Mouse (Mus musculus) limb, embryonic 11.5 days (tissue): ENCODE measurements around the gene Pde9a. TPM values are rescaled to one million over a fixed set of nuclear protein-coding genes. Genes with fewer than 3 reads are reported as not detected.
"Not testable (repeated sequence)": the region's sequence is repeated elsewhere in the genome, so short reads cannot be mapped to it uniquely, and the experiment has no call there.

Experiments used
- ATAC-seq: fragments of 200-750 bp; cut with Nextera tagmentation; 2 replicates; pipeline ENCODE4 v1.8.0; 2017; ENCODE audit warnings: low read depth; ENCODE audit not compliant: insufficient number of reproducible peaks, low FRiP score, low TSS enrichment
- DNase-seq: peaks from one replicate; pipeline ENCODE4 v3.0.0-alpha.2; 2015; ENCODE audit warnings: low spot score
- H3K27ac ChIP-seq: fragments of 300-500 bp; sonication (generic); replicated peaks from 2 replicates; pipeline ENCODE4 v1.5.1; 2014; ENCODE audit warnings: low read depth, mild to moderate bottlenecking, low read length
- H3K27me3 ChIP-seq: fragments of 300-500 bp; sonication (generic); 2 replicates; pipeline ENCODE4 v1.6.1; 2014; ENCODE audit warnings: mild to moderate bottlenecking, low read length, mixed read lengths; ENCODE audit not compliant: control insufficient read depth, insufficient read depth
- H3K36me3 ChIP-seq: fragments of 300-500 bp; sonication (generic); 2 replicates; pipeline ENCODE4 v1.6.1; 2014; ENCODE audit warnings: mild to moderate bottlenecking, low read length, moderate library complexity, mixed read lengths; ENCODE audit not compliant: control insufficient read depth, insufficient read depth
- H3K4me1 ChIP-seq: fragments of 300-500 bp; sonication (generic); 2 replicates; pipeline ENCODE4 v1.6.1; 2014; ENCODE audit warnings: low read length, mixed read lengths; ENCODE audit not compliant: control insufficient read depth, insufficient read depth
- H3K4me2 ChIP-seq: fragments of 300-500 bp; sonication (generic); 2 replicates; pipeline ENCODE4 v1.6.1; 2014; ENCODE audit warnings: low read depth, mild to moderate bottlenecking, moderate library complexity; ENCODE audit not compliant: severe bottlenecking
- H3K4me3 ChIP-seq: fragments of 300-500 bp; sonication (generic); 2 replicates; pipeline ENCODE4 v1.5.1; 2014; ENCODE audit warnings: low read depth, low read length
- H3K9ac ChIP-seq: fragments of 300-500 bp; sonication (generic); 2 replicates; pipeline ENCODE4 v1.6.1; 2014; ENCODE audit warnings: mild to moderate bottlenecking, low read length
- H3K9me3 ChIP-seq: fragments of 300-500 bp; sonication (generic); 2 replicates; pipeline ENCODE4 v1.6.1; 2016; ENCODE audit warnings: low read length; ENCODE audit not compliant: control insufficient read depth
- WGBS: fragments of 180-500 bp; shearing (Covaris S2); extraction: QIAGEN DNeasy Blood & Tissue Kit; methylation state at CpG from one replicate; pipeline ENCODE4 v1.1.7; 2014; 5-methylcytosine and 5-hydroxymethylcytosine counted together
- polyA plus RNA-seq: library from polyadenylated mRNA; unstranded; fragments of >200 nt; fragmentation: Nextera tagmentation; extraction: Ambion mirVana; gene quantifications from 2 replicates; pipeline ENCODE4 v1.2.1, GENCODE M21; 2014

The Pde9a gene
- polyA plus RNA-seq, 1 experiment from 2014 or later, result 31.2 TPM

GRCm38 (mm10) chr17:31353255-31353654 lies 32.8 kb upstream of the Pde9a start:
- WGBS, result 89% methylated on average over 2 of the region's 2 CpGs
- ATAC-seq, result no peak
- no peaks in the 10 kb centered on the region for H3K9me3 ChIP-seq
- H3K27me3 ChIP-seq, result no peaks in the 10 kb centered on the region
- H3K9ac ChIP-seq, result no peak overlapping the region
- H3K36me3 ChIP-seq, result no peaks in the 10 kb centered on the region
- no peak overlapping the region for H3K27ac ChIP-seq
- no peak overlapping the region for H3K4me2 ChIP-seq
- no peaks in the 10 kb centered on the region for H3K4me1 ChIP-seq
- H3K4me3 ChIP-seq, result no peak overlapping the region
- no peak for DNase-seq

GRCm38 (mm10) chr17:31354684-31355083 lies 31.3 kb upstream of the Pde9a start:
- not testable (repeated sequence) for DNase-seq, H3K4me1 ChIP-seq, H3K27ac ChIP-seq, H3K4me2 ChIP-seq, H3K9me3 ChIP-seq, H3K27me3 ChIP-seq, H3K4me3 ChIP-seq, H3K36me3 ChIP-seq, H3K9ac ChIP-seq, ATAC-seq
- WGBS, result 79% methylated on average over 3 of the region's 3 CpGs

GRCm38 (mm10) chr17:31355792-31356502 lies 30.1 kb upstream of the Pde9a start:
- ATAC-seq, result no peak
- H3K4me2 ChIP-seq, result no peak overlapping the region
- WGBS, result 56% methylated on average over 8 of the region's 8 CpGs
- no peak overlapping the region for H3K4me3 ChIP-seq
- H3K9ac ChIP-seq, result no peak overlapping the region
- no peaks in the 10 kb centered on the region for H3K4me1 ChIP-seq
- no peaks in the 10 kb centered on the region for H3K9me3 ChIP-seq
- DNase-seq, result no peak
- no peak overlapping the region for H3K27ac ChIP-seq
- no peaks in the 10 kb centered on the region for H3K27me3 ChIP-seq
- H3K36me3 ChIP-seq, result no peaks in the 10 kb centered on the region

- DNase-seq, result no peak
- no peaks in the 10 kb centered on the region for H3K9me3 ChIP-seq
- ATAC-seq, result no peak
- H3K27ac ChIP-seq, result no peak overlapping the region
- H3K36me3 ChIP-seq, result no peaks in the 10 kb centered on the region
- no peak overlapping the region for H3K4me2 ChIP-seq
- H3K27me3 ChIP-seq, result no peaks in the 10 kb centered on the region
- H3K9ac ChIP-seq, result no peak overlapping the region
- H3K4me1 ChIP-seq, result no peaks in the 10 kb centered on the region
- WGBS, result 79% methylated on average over 13 of the region's 13 CpGs
- H3K4me3 ChIP-seq, result no peak overlapping the region
Measured at GRCm38 (mm10) chr17:31360582-31360981, 25.4 kb upstream of the Pde9a start.

GRCm38 (mm10) chr17:31365586-31366166 lies 20.3 kb upstream of the Pde9a start:
- ATAC-seq, result no peak
- DNase-seq, result no peak
- WGBS, result 90% methylated on average over 5 of the region's 5 CpGs
- Histone ChIP-seq H3K36me3 (no peaks in the 10 kb centered on the region), H3K4me3 (no peak overlapping the region), H3K4me2 (no peak overlapping the region), H3K27ac (no peak overlapping the region), H3K9me3 (no peaks in the 10 kb centered on the region), H3K27me3 (no peaks in the 10 kb centered on the region), H3K4me1 (no peaks in the 10 kb centered on the region), H3K9ac (no peak overlapping the region)

GRCm38 (mm10) chr17:31370221-31370620 lies 15.8 kb upstream of the Pde9a start:
- H3K4me1 ChIP-seq, result no peaks in the 10 kb centered on the region
- H3K9ac ChIP-seq, result no peak overlapping the region
- ATAC-seq, result no peak
- H3K9me3 ChIP-seq, result no peaks in the 10 kb centered on the region
- no peak for DNase-seq
- H3K36me3 ChIP-seq, result no peaks in the 10 kb centered on the region
- no peaks in the 10 kb centered on the region for H3K27me3 ChIP-seq
- WGBS, result 78% methylated on average over 2 of the region's 2 CpGs
- H3K4me3 ChIP-seq, result no peak overlapping the region
- H3K4me2 ChIP-seq, result no peak overlapping the region
- no peak overlapping the region for H3K27ac ChIP-seq

- DNase-seq (no peak), ATAC-seq (no peak)
- Histone ChIP-seq H3K4me3 (no peak overlapping the region), H3K4me1 (no peaks in the 10 kb centered on the region), H3K4me2 (no peak overlapping the region), H3K27me3 (no peaks in the 10 kb centered on the region), H3K9me3 (no peaks in the 10 kb centered on the region), H3K36me3 (no peaks in the 10 kb centered on the region), H3K27ac (no peak overlapping the region), H3K9ac (no peak overlapping the region)
Measured at GRCm38 (mm10) chr17:31370931-31371330, 15.1 kb upstream of the Pde9a start.

- DNase-seq (peak; percentile 78), ATAC-seq (no peak)
- Histone ChIP-seq H3K4me3 (no peak overlapping the region), H3K27me3 (no peaks in the 10 kb centered on the region), H3K9ac (no peak overlapping the region), H3K4me1 (no peaks in the 10 kb centered on the region; the same call in 1 of the 2 replicates), H3K27ac (no peak overlapping the region), H3K36me3 (no peaks in the 10 kb centered on the region), H3K9me3 (no peaks in the 10 kb centered on the region), H3K4me2 (no peak overlapping the region)
- WGBS, result 17% methylated on average over 7 of the region's 7 CpGs
Measured at GRCm38 (mm10) chr17:31377961-31378360, 8.0 kb upstream of the Pde9a start.
